Mouse (Mus musculus) liver, adult 2 months (tissue): ENCODE measurements around the gene Maats1. TPM values are rescaled to one million over a fixed set of nuclear protein-coding genes. Genes with fewer than 3 reads are reported as not detected.
A peak's percentile ranks its signal among the peaks of the same experiment; 100 is the strongest.

ENCODE experiments used
- DNase-seq: peaks from one replicate; pipeline ENCODE4 v3.0.0-alpha.2; 2011; ENCODE audit warnings: low read depth, low spot score; ENCODE audit errors: extremely low read depth
- H3K27ac ChIP-seq: fragments of 200-500 bp; replicated peaks from 2 replicates; pipeline ENCODE4 v1.5.1; 2012; ENCODE audit warnings: low read depth, mild to moderate bottlenecking, control low read depth, inconsistent platforms, low read length; ENCODE audit not compliant: insufficient read depth
- H3K27me3 ChIP-seq: fragments of 200-500 bp; 2 replicates; pipeline ENCODE4 v1.6.1; 2012; ENCODE audit warnings: mild to moderate bottlenecking, moderate library complexity, low read length, inconsistent platforms; ENCODE audit not compliant: control insufficient read depth, insufficient read depth
- H3K36me3 ChIP-seq: fragments of 200-500 bp; 2 replicates; pipeline ENCODE4 v1.6.1; 2012; ENCODE audit warnings: low read length, inconsistent platforms; ENCODE audit not compliant: control insufficient read depth, insufficient read depth
- H3K4me1 ChIP-seq: fragments of 200-500 bp; 2 replicates; pipeline ENCODE4 v1.6.1; 2011; ENCODE audit warnings: low read length; ENCODE audit not compliant: control insufficient read depth, insufficient read depth
- H3K4me3 ChIP-seq: fragments of 200-500 bp; 2 replicates; pipeline ENCODE4 v1.5.1; 2011; ENCODE audit warnings: low read depth, mild to moderate bottlenecking, control low read depth, low read length, moderate library complexity; ENCODE audit not compliant: insufficient read depth
- H3K79me2 ChIP-seq: fragments of 200-500 bp; 2 replicates; pipeline ENCODE4 v1.6.1; 2012; ENCODE audit warnings: inconsistent platforms, mild to moderate bottlenecking, low read length, moderate library complexity; ENCODE audit not compliant: control insufficient read depth, insufficient read depth
- H3K9ac ChIP-seq: fragments of 200-500 bp; 2 replicates; pipeline ENCODE4 v1.6.1; 2012; ENCODE audit warnings: low read depth, mild to moderate bottlenecking, control low read depth, inconsistent platforms, low read length
- CTCF ChIP-seq: fragments of 200-500 bp; IDR thresholded peaks from 2 replicates; pipeline ENCODE4 v1.5.1; 2011; ENCODE audit warnings: low read depth, low read length, control low read depth
- POLR2A ChIP-seq: fragments of 200-500 bp; IDR thresholded peaks from 2 replicates; pipeline ENCODE4 v1.6.1; 2011; ENCODE audit warnings: low read length, control low read depth; ENCODE audit not compliant: insufficient read depth; ENCODE audit errors: extremely low read depth
- WGBS: fragments of 180-500 bp; shearing (Covaris S2); methylation state at CpG from one replicate; pipeline ENCODE4 v1.1.7; 2018; 5-methylcytosine and 5-hydroxymethylcytosine counted together
- polyA plus RNA-seq: library from polyadenylated mRNA; depleted of rRNA; stranded (reverse); fragments of >200 nt; gene quantifications from 2 replicates; pipeline ENCODE4 v1.2.3, GENCODE M21; 2012
- total RNA-seq: library from RNA; depleted of rRNA; stranded (reverse); fragments of >200 nt; gene quantifications from 2 replicates; pipeline ENCODE4 v1.2.3, GENCODE M21; 2014

Maats1 gene
- total and polyA plus RNA-seq, 2 experiments, result not detected

DNA sequence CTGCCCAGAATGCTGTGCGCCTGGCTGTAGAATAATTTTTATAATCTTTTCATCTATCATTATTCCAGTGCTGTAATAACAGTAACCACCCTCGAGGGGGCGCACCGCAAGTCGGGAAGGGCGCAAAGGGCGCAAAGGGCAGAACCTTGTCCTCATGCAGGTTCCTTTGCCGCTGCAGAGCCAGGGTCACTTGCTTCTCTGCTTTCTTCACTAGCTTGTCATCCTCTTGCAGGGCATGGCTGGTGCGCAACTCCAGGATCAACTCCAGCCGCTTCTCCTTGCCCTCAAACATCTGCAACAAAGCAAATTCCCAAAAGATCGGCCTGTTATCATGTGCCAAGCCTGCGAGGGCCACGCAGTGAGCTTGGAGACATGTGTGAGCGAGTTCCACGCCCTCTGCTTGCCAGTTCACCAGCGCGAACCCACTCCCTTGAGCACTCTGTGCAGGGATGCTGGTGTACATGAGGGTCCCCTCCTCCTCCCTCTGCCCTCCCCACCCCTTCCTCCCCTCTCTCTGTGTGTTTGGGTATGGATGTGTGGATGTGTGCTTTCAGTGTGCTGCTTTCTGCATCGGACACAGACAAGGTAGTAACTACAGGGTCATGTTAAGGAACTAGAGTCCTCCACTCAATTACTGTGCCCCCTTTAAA is 35.2 kb downstream of the Maats1 start:
- Histone ChIP-seq H3K79me2 (no peaks in the 10 kb centered on the region), H3K36me3 (no peaks in the 10 kb centered on the region), H3K9ac (no peak overlapping the region), H3K4me1 (no peaks in the 10 kb centered on the region; the same call in 1 of the 2 replicates), H3K27me3 (no peaks in the 10 kb centered on the region), H3K27ac (no peak overlapping the region), H3K4me3 (no peak overlapping the region)
- TF ChIP-seq POLR2A, result no peak
- TF ChIP-seq CTCF, result peak; percentile 76
- peak; percentile 40 for DNase-seq
- WGBS, result 60% methylated on average over 18 of the region's 18 CpGs

DNA sequence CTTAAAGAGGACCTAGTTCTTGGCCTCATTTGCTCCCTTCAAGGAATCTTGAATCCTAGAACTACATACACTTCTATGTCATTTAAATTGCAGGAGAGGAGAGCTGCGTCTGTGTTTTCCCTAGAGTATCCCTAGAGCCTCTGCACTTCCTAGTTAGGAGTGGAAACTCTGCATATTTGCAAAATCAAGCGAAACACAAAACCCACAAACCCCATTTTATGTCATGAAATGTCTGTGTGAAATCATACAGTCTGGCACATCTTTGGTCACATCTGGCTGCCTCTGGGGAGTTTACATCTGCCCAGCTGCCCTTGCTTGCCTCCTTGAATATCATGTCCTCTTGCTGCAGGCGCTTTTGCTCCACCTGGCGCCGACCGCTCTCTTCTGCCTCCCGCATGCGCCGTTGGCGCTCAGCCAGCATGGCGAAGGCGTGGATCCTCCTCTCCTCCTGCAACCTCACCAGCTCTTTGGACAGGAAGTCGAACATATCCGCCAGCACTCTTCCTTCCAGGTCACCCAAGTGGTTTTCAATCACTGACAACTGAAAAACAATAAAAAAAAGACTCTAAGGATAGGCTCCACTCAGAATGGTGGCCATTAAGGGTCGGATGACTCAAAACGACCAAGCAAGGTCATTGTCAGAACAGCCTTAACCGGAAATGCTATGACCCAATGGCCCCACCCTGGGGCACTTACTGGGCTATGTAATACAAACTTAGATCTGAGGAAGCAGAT is 37.3 kb downstream of the Maats1 start:
- H3K27ac ChIP-seq, result no peak overlapping the region
- no peak for TF ChIP-seq CTCF
- no peak for TF ChIP-seq POLR2A
- H3K9ac ChIP-seq, result no peak overlapping the region
- no peak for DNase-seq
- WGBS, result 74% methylated on average over 17 of the region's 17 CpGs
- no peaks in the 10 kb centered on the region for H3K36me3 ChIP-seq
- no peaks in the 10 kb centered on the region; the same call in 1 of the 2 replicates for H3K4me1 ChIP-seq
- H3K27me3 ChIP-seq, result no peaks in the 10 kb centered on the region
- H3K4me3 ChIP-seq, result no peak overlapping the region
- no peaks in the 10 kb centered on the region for H3K79me2 ChIP-seq

DNA sequence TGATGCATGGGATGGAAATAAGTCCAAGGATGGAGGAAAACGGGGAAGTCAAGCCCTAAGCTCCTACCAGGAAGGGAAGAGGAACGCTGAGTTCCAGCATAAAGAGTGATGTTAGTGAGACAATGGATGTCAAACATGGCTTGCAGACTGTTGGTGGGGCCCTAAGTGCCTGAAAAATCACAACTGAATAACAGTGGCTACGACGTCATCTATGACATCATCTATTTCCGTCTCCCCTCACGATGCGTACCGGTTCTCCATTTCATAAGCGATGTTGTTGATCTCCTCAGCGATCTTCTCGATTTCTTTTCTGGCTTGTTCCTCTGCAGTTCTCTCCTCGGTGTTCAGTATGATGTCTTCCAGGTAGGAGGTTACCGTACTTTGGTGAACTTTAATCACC is 39.6 kb downstream of the Maats1 start:
- TF ChIP-seq POLR2A (no peak), CTCF (no peak)
- H3K4me3 ChIP-seq, result no peak overlapping the region
- H3K4me1 ChIP-seq, result peaks cover 4% of the 10 kb centered on the region
- no peaks in the 10 kb centered on the region for H3K36me3 ChIP-seq
- DNase-seq, result no peak
- no peaks in the 10 kb centered on the region for H3K27me3 ChIP-seq
- H3K27ac ChIP-seq, result no peak overlapping the region
- no peaks in the 10 kb centered on the region for H3K79me2 ChIP-seq
- H3K9ac ChIP-seq, result no peak overlapping the region
- 89% methylated on average over 13 of the region's 13 CpGs for WGBS

DNA sequence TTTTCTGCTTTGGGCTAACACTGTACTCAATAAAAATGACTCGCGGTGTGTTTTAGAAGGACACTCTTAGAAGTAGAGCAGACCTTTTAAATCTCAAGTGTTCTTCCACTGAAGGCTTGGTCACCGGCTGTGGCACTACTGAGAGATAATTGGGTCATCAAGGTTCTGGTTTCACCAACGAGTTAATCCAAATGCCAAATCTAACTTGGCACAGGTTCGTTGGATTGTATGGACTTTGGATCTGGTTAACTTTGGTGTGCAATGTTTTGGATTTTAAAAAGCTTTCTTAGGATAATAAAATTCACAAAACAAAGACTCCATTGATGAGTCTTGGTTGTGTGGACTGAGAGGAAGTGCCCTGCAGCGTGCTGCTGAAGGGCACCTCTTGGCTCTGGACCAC is 43.5 kb downstream of the Maats1 start:
- Histone ChIP-seq H3K27me3 (no peaks in the 10 kb centered on the region), H3K36me3 (no peaks in the 10 kb centered on the region), H3K79me2 (peaks cover 10% of the 10 kb centered on the region; the same call in 1 of the 2 replicates), H3K9ac (no peak overlapping the region; the same call in 1 of the 2 replicates), H3K4me3 (no peak overlapping the region), H3K27ac (0 out of 2 replicates have a peak overlapping the region, but pooled peaks have one; percentile 10), H3K4me1 (peaks cover 8% of the 10 kb centered on the region)
- TF ChIP-seq CTCF (no peak), POLR2A (no peak)
- peak; percentile 87 for DNase-seq
- WGBS, result 46% methylated on average over 6 of the region's 6 CpGs

DNA sequence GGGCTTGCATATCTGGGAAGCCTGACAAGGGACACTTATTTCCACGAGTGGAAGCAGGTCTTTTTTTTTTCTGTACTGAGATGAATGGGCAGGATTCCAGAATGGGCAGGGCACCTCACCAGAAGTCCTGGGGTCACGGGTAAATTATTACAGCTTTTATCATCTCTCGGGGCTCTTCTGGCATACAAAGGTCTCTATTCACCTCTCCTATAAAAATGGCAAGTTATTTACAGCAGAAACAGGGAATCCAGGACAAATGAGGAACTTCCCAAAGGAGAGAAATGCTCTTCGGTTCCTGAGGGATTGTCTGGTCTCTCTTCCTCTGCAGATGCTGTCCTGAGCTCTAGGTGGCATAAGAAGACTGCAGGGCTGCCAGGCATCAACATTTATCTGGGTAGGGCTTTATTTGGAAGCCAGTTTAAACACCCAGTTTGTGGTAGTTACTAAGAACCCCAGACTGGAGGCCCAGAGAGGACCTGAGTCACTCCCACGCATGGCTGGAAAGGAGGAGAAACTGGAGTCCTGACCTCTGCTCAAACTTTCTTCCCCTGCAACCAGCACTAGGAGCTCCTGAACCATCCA is 46.5 kb downstream of the Maats1 start:
- peak overlapping the region; percentile 82 for H3K27ac ChIP-seq
- TF ChIP-seq POLR2A, result no peak
- peak; percentile 56 for TF ChIP-seq CTCF
- DNase-seq, result peak; percentile 84
- no peaks in the 10 kb centered on the region for H3K27me3 ChIP-seq
- WGBS, result 4% methylated on average over 5 of the region's 5 CpGs
- peaks cover 20% of the 10 kb centered on the region; the same call in 1 of the 2 replicates for H3K79me2 ChIP-seq
- H3K4me1 ChIP-seq, result peaks cover 11% of the 10 kb centered on the region
- peak overlapping the region; percentile 58 for H3K9ac ChIP-seq
- H3K4me3 ChIP-seq, result no peak overlapping the region
- no peaks in the 10 kb centered on the region for H3K36me3 ChIP-seq
